Mouse (Mus musculus) kidney, adult 11 months (tissue): ENCODE measurements around the gene Ak1.

Experiments
- DNase-seq: peaks from one replicate; pipeline ENCODE4 v3.0.0; 2022

Gene Ak1

GRCm38 (mm10) chr2:32621517-32621859, at the start of gene Ak1:
Ak1 (plus strand) TSS chr2:32621758.
- DNase-seq = no peak

DNA sequence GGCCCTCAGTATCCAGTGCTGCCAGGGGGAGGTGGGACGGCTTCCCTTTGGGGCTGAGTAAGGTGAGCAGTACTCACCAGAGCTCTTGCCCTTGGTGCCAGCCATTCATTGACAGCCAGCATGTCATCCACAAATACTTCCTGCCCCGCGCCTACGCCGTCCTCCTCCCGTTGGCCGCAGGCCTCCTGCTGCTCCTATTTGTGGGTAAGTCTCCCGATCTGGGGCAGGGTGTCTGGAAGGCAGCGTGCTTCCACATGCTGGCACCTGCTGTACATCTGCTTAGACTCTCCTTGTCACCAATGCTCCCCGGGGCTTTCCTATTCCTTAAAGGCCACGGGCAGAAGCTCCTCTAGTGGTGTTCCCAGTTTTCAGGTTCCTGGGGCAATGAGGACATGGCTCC, 49.4 kb upstream of the Ak1 start:
- no peak for DNase-seq

GRCm38 (mm10) chr2:32574497-32574896, 47.1 kb upstream of the Ak1 start, which contains the start of gene Pip5kl1:
Pip5kl1 (plus strand) TSS chr2:32574797.
- DNase-seq = no peak

GRCm38 (mm10) chr2:32574901-32575585, 46.5 kb upstream of the Ak1 start:
- no peak for DNase-seq

DNA sequence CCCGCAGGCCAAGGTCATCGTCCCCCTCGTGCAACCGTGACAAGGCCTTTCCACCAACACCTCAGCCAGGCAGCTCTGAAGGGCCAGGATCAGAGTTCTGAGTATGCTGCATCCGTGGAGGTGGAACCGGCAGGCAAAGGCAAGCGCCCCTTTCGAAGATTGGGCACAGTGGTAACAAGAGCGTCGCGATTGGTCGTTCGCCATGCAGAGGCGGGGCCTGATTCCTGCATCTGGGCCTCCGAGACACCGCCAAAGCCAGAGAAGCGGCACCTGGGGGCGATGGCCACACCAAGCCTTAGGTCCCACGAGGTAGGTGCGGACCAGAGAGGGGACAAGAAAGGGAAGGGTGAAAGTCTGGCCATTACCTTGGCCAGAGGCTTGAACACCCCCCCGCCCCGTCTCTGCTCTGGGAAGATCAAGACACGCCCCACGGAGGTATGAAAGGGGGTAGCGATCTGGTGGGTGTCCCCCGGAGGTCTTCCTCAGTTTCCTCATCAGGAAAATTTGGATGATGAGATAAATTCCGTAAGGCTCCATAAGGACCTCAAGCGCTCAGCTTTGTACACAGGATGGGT, 45.9 kb upstream of the Ak1 start, which contains the start of gene 9430097D07Rik:
9430097D07Rik (minus strand) TSS at position 99 of the 575 bp plus-strand sequence.
- no peak for DNase-seq

GRCm38 (mm10) chr2:32576532-32576931, 45.0 kb upstream of the Ak1 start:
- no peak for DNase-seq

GRCm38 (mm10) chr2:32578146-32579046, 43.2 kb upstream of the Ak1 start:
- DNase-seq = peak; percentile 55

GRCm38 (mm10) chr2:32581450-32582095, 40.0 kb upstream of the Ak1 start:
- DNase-seq = no peak

DNA sequence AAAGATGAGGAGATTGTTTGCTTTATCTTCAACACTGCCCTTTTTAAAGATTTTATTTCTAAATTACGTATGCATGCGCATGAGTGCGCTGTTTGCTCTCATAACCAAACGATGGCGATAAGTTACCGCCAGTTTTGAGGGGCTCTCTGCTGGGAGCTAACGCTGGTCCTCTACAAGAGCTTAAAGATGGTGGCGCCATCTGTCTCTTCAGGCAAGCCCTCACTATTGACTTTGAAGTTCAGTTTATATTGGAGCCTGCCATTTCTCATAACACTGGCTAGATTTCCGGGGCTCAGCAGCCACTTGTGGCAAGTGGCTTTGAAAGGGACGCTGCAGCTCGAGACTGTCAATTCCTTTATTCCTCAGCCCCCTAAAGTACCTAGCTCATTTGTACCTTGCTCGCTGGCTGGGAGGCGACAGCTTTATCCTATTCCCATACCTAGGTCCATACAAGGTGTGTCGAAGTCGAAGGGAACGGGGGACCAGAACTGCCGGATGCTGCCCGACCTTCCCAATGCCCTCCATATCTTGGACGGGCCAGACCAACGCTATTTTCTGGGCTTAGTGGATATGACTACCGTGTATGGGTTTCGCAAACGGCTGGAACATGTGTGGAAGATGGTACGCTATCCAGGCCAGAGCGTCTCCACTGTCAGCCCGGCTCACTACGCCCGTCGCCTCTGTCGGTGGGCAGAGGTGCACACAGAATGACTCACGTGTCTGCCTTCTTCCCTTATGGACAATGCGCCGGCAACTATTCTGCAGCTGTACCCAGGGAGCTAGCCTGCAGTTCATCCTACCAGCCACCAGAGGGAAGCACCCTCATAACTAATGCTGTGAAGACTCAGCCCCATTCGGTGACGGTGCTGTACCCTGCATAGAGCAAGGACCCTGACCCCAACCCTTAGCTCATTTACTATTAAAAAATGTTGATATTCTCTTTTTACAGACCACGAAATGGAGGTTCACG, 38.4 kb upstream of the Ak1 start:
- DNase-seq = peak; percentile 75

GRCm38 (mm10) chr2:32585149-32585714, 36.3 kb upstream of the Ak1 start:
- DNase-seq = no peak

- DNase-seq = peak; percentile 81
Measured at GRCm38 (mm10) chr2:32586871-32587351, 34.6 kb upstream of the Ak1 start, which contains the start of gene St6galnac4. St6galnac4 (plus strand) TSS chr2:32587095.

- peak; percentile 51 for DNase-seq
Measured at GRCm38 (mm10) chr2:32587731-32588321, 33.7 kb upstream of the Ak1 start.

- DNase-seq = no peak
Measured at GRCm38 (mm10) chr2:32589213-32589795, 32.3 kb upstream of the Ak1 start.

- DNase-seq = no peak
Measured at GRCm38 (mm10) chr2:32590224-32590623, 31.3 kb upstream of the Ak1 start.

DNA sequence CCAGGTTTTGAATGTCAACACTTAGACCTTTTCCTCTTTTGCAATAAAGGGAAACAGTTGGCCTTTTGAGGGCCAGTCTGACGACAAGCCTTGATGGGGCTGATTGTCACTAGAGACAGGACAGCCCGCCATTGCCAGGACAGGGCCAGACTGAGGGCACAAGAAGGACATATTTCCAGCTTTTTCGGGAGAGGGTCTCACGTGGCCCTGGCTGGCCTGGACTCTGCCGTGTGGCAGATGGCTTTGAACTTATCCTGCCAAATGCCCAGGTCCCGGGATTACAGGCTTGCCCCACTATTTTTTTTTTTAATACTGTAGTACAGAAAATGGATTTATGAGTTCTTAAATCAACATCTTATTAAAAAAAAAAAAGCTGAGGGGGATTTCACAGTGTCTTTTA, 30.3 kb upstream of the Ak1 start:
- DNase-seq = no peak

DNA sequence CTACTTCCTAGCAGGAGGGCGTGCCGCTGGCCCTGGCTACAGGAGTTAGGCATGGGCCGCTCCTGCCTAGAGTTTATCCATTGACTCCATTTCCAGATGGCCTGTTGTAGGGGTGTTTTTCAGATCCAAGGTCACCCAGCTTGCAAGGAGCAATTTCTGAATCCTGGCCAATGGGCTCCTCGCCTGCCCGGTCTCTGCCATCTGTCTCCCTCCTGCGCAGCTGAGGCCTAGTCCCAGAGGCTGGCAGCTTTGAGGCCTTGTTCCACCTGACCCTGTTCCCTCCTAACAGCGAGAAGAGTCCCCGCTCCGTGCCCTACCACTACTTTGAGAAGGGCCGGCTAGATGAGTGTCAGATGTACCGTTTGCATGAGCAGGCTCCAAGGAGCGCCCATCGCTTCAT, 24.8 kb upstream of the Ak1 start:
- no peak for DNase-seq

DNA sequence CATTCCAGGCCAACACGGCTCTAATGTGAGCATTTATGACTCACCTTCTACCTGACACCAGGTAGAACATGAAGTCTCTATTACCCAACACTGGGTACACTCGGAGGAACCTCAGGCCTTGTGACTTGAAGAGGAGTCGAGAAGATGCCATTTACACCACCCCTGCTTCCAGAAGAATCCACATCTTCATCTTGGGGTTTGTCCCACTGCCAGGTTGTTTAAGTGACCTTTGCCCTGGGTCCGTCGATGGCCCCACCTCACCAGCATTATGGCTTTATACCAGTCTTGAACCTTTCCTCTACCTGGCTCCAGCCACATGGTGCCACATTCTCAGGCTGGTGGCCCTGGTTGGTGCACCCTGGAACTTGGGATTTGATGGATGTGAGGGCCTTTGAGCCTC, 24.3 kb upstream of the Ak1 start:
- DNase-seq = no peak

- no peak for DNase-seq
Measured at GRCm38 (mm10) chr2:32597699-32598098, 23.9 kb upstream of the Ak1 start.

GRCm38 (mm10) chr2:32598506-32598905, 23.1 kb upstream of the Ak1 start:
- DNase-seq = no peak

DNA sequence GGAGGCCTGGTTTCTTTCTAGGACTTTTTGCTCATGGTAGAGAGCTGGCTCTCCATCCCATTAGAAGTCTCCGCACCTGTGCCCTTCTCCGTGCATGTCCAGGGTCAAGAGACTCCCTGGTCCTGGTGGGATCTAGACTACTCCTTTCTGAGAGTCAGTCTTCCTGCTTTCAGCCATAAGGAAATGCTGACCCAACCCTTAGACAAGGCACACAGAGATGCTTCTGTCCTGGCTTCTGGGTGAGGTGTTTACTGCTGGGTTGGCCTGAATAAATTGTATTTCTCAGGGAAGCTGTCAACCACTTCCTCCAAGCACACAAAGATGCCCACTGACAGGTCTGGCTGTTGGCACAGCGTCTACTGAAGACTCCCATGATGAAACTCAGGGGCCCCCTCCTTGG, 22.1 kb upstream of the Ak1 start, which contains the start of gene St6galnac6:
St6galnac6 (plus strand) TSS at position 301 of the 400 bp plus-strand sequence.
- no peak for DNase-seq
